Mouse (Mus musculus) liver, adult 10 weeks (tissue): Measurements from ENCODE around the gene Jmjd4. TPM values are rescaled to one million over a fixed set of nuclear protein-coding genes. Genes with fewer than 3 reads are reported as not detected.

ENCODE experiments used
- polyA plus RNA-seq: library from polyadenylated mRNA; stranded (reverse); fragments of 350-450 nt; fragmentation: Illumina TruSeq; extraction: RNeasy Lipid Tissue Mini Kit (QIAGEN cat#74804); gene quantifications from one replicate; pipeline ENCODE4 v1.2.3, GENCODE M21; 2014; ENCODE audit warnings: low read depth, low replicate concordance

Jmjd4 gene
- polyA plus RNA-seq = 4.1 TPM

DNA sequence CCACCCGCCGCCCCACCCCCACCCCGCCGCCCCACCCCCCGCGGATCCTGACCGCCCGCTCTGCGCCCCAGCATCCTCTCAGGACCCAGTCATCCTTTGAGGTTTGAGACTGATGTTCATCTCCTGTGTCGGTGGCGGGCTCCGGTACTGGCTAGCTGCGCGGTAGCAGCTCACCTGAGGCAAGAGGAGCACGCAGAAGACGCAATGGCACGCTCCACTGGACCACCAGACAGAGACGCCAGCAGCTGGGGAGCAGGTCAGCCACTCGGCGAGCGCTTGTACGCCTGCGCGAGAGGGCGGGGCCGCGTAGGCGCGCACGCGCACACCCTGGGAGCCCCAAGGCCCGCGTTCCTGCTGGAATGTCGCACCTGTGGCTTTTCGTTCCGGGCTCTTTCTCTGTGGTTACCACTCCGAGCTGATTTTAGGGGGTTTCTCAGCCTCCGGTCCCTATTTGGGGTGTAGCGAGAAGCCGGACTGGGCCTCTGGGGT is at the start of gene Jmjd4:
Jmjd4 (plus strand) TSS at position 305 of the 489 bp plus-strand sequence.

DNA sequence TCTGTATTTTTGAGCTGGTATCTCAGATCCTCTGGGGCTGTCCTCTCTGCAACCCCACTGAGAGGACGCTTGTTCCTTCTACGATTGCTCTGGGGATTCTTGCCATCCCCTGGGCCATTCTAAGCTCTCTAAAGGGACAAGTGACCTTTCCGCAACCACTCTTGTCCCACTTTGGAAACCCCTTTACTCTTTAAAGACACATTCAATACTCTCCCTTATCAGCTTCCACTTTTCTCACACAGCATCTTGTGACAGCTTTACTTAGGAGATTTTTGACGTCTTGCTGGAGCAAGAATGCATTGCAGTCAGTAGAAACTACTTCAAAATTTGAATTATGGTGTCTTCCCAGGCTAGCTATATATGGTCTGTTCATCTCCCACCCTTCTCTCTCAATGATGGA is 1.2 kb downstream of the Jmjd4 start, which contains the start of gene Snap47:
Snap47 (minus strand) TSS at position 101 of the 400 bp plus-strand sequence.

DNA sequence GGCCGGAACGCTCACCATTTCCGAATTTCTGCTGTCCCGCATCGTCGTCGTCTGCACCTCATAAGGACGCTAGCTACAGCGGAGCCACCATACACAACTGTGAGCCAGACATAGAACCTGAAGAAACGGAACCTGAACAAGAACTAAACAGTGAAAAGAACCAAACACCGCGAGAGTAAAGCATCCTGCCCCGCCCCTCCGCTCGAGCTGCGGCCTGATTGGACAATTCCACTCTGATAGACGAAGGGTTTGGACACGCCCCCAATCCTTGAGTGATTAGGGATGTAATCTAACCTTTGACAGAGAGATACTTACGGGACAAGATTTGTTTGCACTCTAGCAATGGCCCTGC is 22.5 kb downstream of the Jmjd4 start, which contains the start of gene Zfp867:
Zfp867 (minus strand) TSS at position 149 of the 352 bp plus-strand sequence.

Other genes with a start within 250 kb of the Jmjd4 start
- gene Mrpl55, start 247.6 kb upstream of the Jmjd4 start, polyA plus RNA-seq = 10.2 TPM
- 1.6 TPM for gene 2310033P09Rik, start 241.7 kb upstream of the Jmjd4 start, polyA plus RNA-seq
- 149 TPM for gene Arf1, start 221.8 kb upstream of the Jmjd4 start, polyA plus RNA-seq
- gene Wnt3a, start 159.3 kb upstream of the Jmjd4 start, polyA plus RNA-seq = not detected
- 0.29 TPM for gene Wnt9a, start 143.1 kb upstream of the Jmjd4 start, polyA plus RNA-seq
- not detected for gene Prss38, start 74.4 kb upstream of the Jmjd4 start, polyA plus RNA-seq
- 34.4 TPM for gene Snap47, start 1.1 kb downstream of the Jmjd4 start, polyA plus RNA-seq
- gene Zfp867, start 22.4 kb downstream of the Jmjd4 start, polyA plus RNA-seq = 4.0 TPM
- 2.4 TPM for gene Zkscan17, start 76.7 kb downstream of the Jmjd4 start, polyA plus RNA-seq
- gene Nlrp3, start 91.5 kb downstream of the Jmjd4 start, polyA plus RNA-seq = 0.08 TPM
- not detected for gene Olfr222, start 126.2 kb downstream of the Jmjd4 start, polyA plus RNA-seq
- not detected for gene Olfr223, start 143.2 kb downstream of the Jmjd4 start, polyA plus RNA-seq
- 15.0 TPM for gene Mprip, start 211.3 kb downstream of the Jmjd4 start, polyA plus RNA-seq